Mouse (Mus musculus) E14TG2a.4 (cell line): ENCODE measurements at regions not wholly inside any gene's neighbourhood (a gene's known extent, or its start where the extent isn't known, plus 50 kb on each side); places are given as distances from the start of the nearest gene placed in this dataset.

Experiments
- CTCF ChIP-seq: conservative IDR thresholded peaks from 2 replicates; pipeline ENCODE4 v1.5.1; 2014; ENCODE audit warnings: low read length
- POU5F1 ChIP-seq: IDR thresholded peaks from 2 replicates; pipeline ENCODE4 v1.6.1; 2014; ENCODE audit warnings: low read length, borderline replicate concordance

- TF ChIP-seq POU5F1 (no peak), CTCF (no peak)
These were observed 94.3 kb upstream of the Sstr4 start for GRCm38 (mm10) chr2:148300879-148301278.
